Comparison of ENCODE assay signal across 9 mouse cellular contexts in the genomic region with DNA sequence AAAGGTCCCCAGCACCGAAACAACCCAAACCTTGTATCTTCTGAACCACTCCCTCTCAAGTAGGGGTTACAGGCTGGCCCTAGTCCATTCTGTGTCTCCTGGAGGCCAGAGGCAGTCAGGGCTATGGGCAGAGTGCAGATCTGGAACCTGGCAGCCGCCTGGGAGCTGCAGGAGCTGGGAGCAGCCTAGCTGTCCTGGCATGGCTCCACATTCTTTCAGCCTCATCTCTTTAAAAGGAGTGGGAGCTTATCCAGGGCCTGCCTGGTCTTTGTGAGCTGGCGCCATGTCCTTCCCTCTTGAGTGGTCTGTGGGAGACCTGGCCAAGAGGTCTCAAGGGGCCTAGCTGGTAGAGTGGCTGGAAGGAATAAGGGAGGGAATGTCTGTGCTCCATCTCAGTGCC. TPM values are rescaled to one million over a fixed set of nuclear protein-coding genes. Genes with fewer than 3 reads are reported as not detected.
DNase-seq lines count a peak whose midpoint lies in the region; ATAC-seq and TF ChIP-seq lines count a peak whose summit lies in the region.
"Had no signal": no experiment of that assay in that cellular context is flagged by ENCODE, and none has a peak within 500 bp of the region (broad histone marks: within the 10 kb centered on the region; RNA-seq: fewer than 3 reads in every experiment).

No protein-coding gene starts in this region.

- intact Hi-C loops in heart, postnatal 14 days (cut with DNase I) = no loop called here

- TF ChIP-seq EP300 in stomach, postnatal 0 days (optimal IDR thresholded peaks at IDR 0.05) = no peak

- no peak for ATAC-seq in midbrain, embryonic 14.5 days (ENCODE audit: low FRiP score, low TSS enrichment)
- peak; percentile 19; the same call in 1 of the 2 replicates for ATAC-seq in lung, embryonic 14.5 days (ENCODE audit: insufficient read depth)
- peak; percentile 33; the same call in 1 of the 2 replicates for ATAC-seq in stomach, postnatal 0 days (ENCODE audit: low FRiP score, low TSS enrichment)
- no peak for ATAC-seq in megakaryocyte progenitor cell, adult 5-6 weeks (replicated peaks; ENCODE audit: poor library complexity)

- H3K9ac ChIP-seq in midbrain, embryonic 14.5 days (replicated peaks; ENCODE audit: low read length) = no peak overlapping the region
- H3K9ac ChIP-seq in lung, embryonic 14.5 days = no peak overlapping the region
- no peak overlapping the region for H3K9ac ChIP-seq in stomach, postnatal 0 days (ENCODE audit: low read length)
- H3K9ac ChIP-seq: midbrain, embryonic 12.5 days had no signal

- H3K4me2 ChIP-seq in midbrain, embryonic 14.5 days (ENCODE audit: low read length) = no peak overlapping the region
- no peak overlapping the region for H3K4me2 ChIP-seq in lung, embryonic 14.5 days
- no peak overlapping the region for H3K4me2 ChIP-seq in stomach, postnatal 0 days (replicated peaks; ENCODE audit: low read depth)
- H3K4me2 ChIP-seq: midbrain, embryonic 12.5 days had no signal

- H3K4me3 ChIP-seq in midbrain, embryonic 14.5 days (replicated peaks; ENCODE audit: low read depth, low read length) = no peak overlapping the region
- no peak overlapping the region for H3K4me3 ChIP-seq in midbrain, embryonic 10.5 days
- H3K4me3 ChIP-seq in lung, embryonic 14.5 days (ENCODE audit: low read depth, low read length) = no peak overlapping the region
- H3K4me3 ChIP-seq in stomach, postnatal 0 days (ENCODE audit: low read depth, low read length) = no peak overlapping the region
- H3K4me3 ChIP-seq: midbrain, embryonic 12.5 days had no signal

- H3K9me3 ChIP-seq in midbrain, embryonic 14.5 days (ENCODE audit: control insufficient read depth, low read length) = no peaks in the 10 kb centered on the region
- no peaks in the 10 kb centered on the region for H3K9me3 ChIP-seq in midbrain, embryonic 10.5 days (replicated peaks)
- no peaks in the 10 kb centered on the region for H3K9me3 ChIP-seq in lung, embryonic 14.5 days (ENCODE audit: low read depth, low read length)
- no peaks in the 10 kb centered on the region for H3K9me3 ChIP-seq in stomach, postnatal 0 days (ENCODE audit: control insufficient read depth, low read length)
- H3K9me3 ChIP-seq: midbrain, embryonic 12.5 days had no signal

- peak; percentile 15 for DNase-seq in adrenal gland, adult 2 months
- no peak for DNase-seq in adrenal gland, adult (ENCODE audit: inconsistent age in 2 of 2, low spot score in 1 of 2)
- DNase-seq in midbrain, embryonic 14.5 days = peak; percentile 47
- DNase-seq in midbrain, embryonic 10.5 days (ENCODE audit: low spot score) = no peak
- DNase-seq in heart, postnatal 14 days = peak; percentile 58 to 75
- DNase-seq in lung, embryonic 14.5 days = peak; percentile 64
- DNase-seq in stomach, postnatal 0 days (ENCODE audit: low spot score) = no peak

- H3K27me3 ChIP-seq in midbrain, embryonic 14.5 days (ENCODE audit: control insufficient read depth, insufficient read depth, low read length) = no peaks in the 10 kb centered on the region
- no peaks in the 10 kb centered on the region for H3K27me3 ChIP-seq in midbrain, embryonic 10.5 days (ENCODE audit: low read depth, poor library complexity, severe bottlenecking)
- no peaks in the 10 kb centered on the region for H3K27me3 ChIP-seq in lung, embryonic 14.5 days (ENCODE audit: insufficient read depth, low read length)
- no peaks in the 10 kb centered on the region for H3K27me3 ChIP-seq in stomach, postnatal 0 days (ENCODE audit: control insufficient read depth, insufficient read depth, low read length)
- H3K27me3 ChIP-seq: midbrain, embryonic 12.5 days had no signal

- no peak for TF ChIP-seq CTCF in lung, embryonic 14.5 days (IDR thresholded peaks at IDR 0.05; ENCODE audit: low read depth)
- no peak for TF ChIP-seq CTCF in stomach, postnatal 0 days (IDR thresholded peaks at IDR 0.05; ENCODE audit: low read depth)

- peaks cover 11% of the 10 kb centered on the region; the same call in 1 of the 2 replicates for H3K4me1 ChIP-seq in midbrain, embryonic 14.5 days (ENCODE audit: control insufficient read depth, insufficient read depth, low read length)
- H3K4me1 ChIP-seq in midbrain, embryonic 10.5 days = peaks cover 27% of the 10 kb centered on the region
- no peaks in the 10 kb centered on the region for H3K4me1 ChIP-seq in lung, embryonic 14.5 days (ENCODE audit: insufficient read depth)
- H3K4me1 ChIP-seq in stomach, postnatal 0 days (replicated peaks; ENCODE audit: control insufficient read depth, insufficient read depth) = no peaks in the 10 kb centered on the region; the same call in 1 of the 2 replicates

- H3K27ac ChIP-seq in midbrain, embryonic 14.5 days (replicated peaks; ENCODE audit: low read depth, low read length) = no peak overlapping the region
- no peak overlapping the region for H3K27ac ChIP-seq in midbrain, embryonic 10.5 days (replicated peaks)
- peak overlapping the region; percentile 10; the same call in 1 of the 2 replicates for H3K27ac ChIP-seq in lung, embryonic 14.5 days (ENCODE audit: low read depth)
- peak overlapping the region; percentile 86 for H3K27ac ChIP-seq in stomach, postnatal 0 days (replicated peaks)
- H3K27ac ChIP-seq: midbrain, embryonic 12.5 days had no signal

- WGBS in midbrain, embryonic 14.5 days = 92% methylated on average over 3 of the region's 3 CpGs
- WGBS in midbrain, embryonic 10.5 days = 94% methylated on average over 3 of the region's 3 CpGs
- WGBS in lung, embryonic 14.5 days = 75% methylated on average over 3 of the region's 3 CpGs
- 46% methylated on average over 3 of the region's 3 CpGs for WGBS in stomach, postnatal 0 days

- H3K36me3 ChIP-seq in midbrain, embryonic 14.5 days (ENCODE audit: control insufficient read depth, insufficient read depth, low read length) = peaks cover 64% of the 10 kb centered on the region
- H3K36me3 ChIP-seq in midbrain, embryonic 10.5 days = peaks cover 76% of the 10 kb centered on the region
- peaks cover 59% of the 10 kb centered on the region for H3K36me3 ChIP-seq in lung, embryonic 14.5 days (ENCODE audit: insufficient read depth)
- H3K36me3 ChIP-seq in stomach, postnatal 0 days (ENCODE audit: control insufficient read depth, insufficient read depth, low read length) = peaks cover 28% of the 10 kb centered on the region

RNA-seq across cellular contexts. Expression of gene Susd2, which starts 3.6 kb away (rescaled TPM):
- total RNA-seq in adrenal gland, adult 2 months (2021) = 10 to 100 TPM; 10.7 to 13.5 TPM
- 23.3 and 31.3 TPM in 2 replicates for polyA plus RNA-seq in adrenal gland, adult 2 months (2012; rRNA removed)
- 2.3 and 2.5 TPM in 2 replicates for polyA plus RNA-seq in midbrain, embryonic 14.5 days (2014; fragmentation: Nextera tagmentation; extraction: Ambion mirVana)
- polyA plus RNA-seq in midbrain, embryonic 10.5 days (2016; fragmentation: Nextera tagmentation; extraction: Ambion mirVana) = 1.6 and 1.9 TPM in 2 replicates
- 1 to 10 TPM; 2.4 to 2.5 TPM for total RNA-seq in heart, postnatal 14 days (2021)
- polyA plus RNA-seq in lung, embryonic 14.5 days (2014; fragmentation: Nextera tagmentation; extraction: Ambion mirVana) = 5.8 and 5.9 TPM in 2 replicates
- polyA plus RNA-seq in stomach, postnatal 0 days (2015; fragmentation: Nextera tagmentation; extraction: Ambion mirVana) = 12.2 and 14.1 TPM in 2 replicates
- total RNA-seq in megakaryocyte progenitor cell, adult 5-6 weeks (2015) = 0.34 and 0.42 TPM in 2 replicates
- 0.27 TPM in 1 of 2 replicates, not detected in the other for total RNA-seq in megakaryocyte progenitor cell, adult 5-6 weeks (2017)

RNA-seq across cellular contexts. Expression of gene Ggt5, which starts 58.2 kb away (rescaled TPM):
- 1 to 10 TPM; 5.4 to 7.1 TPM for total RNA-seq in adrenal gland, adult 2 months (2021)
- polyA plus RNA-seq in adrenal gland, adult 2 months (2012; rRNA removed) = 52.7 and 56.5 TPM in 2 replicates
- 0.97 and 1.9 TPM in 2 replicates for polyA plus RNA-seq in midbrain, embryonic 14.5 days (2014; fragmentation: Nextera tagmentation; extraction: Ambion mirVana)
- polyA plus RNA-seq in midbrain, embryonic 10.5 days (2016; fragmentation: Nextera tagmentation; extraction: Ambion mirVana) = 0.56 and 1.2 TPM in 2 replicates
- 10 to 100 TPM in 1 of 2 experiments, 1 to 10 TPM in 1; 8.3 to 10.7 TPM for total RNA-seq in heart, postnatal 14 days (2021)
- 0.43 and 0.71 TPM in 2 replicates for polyA plus RNA-seq in lung, embryonic 14.5 days (2014; fragmentation: Nextera tagmentation; extraction: Ambion mirVana)
- 2.6 and 2.8 TPM in 2 replicates for polyA plus RNA-seq in stomach, postnatal 0 days (2015; fragmentation: Nextera tagmentation; extraction: Ambion mirVana)
- total RNA-seq in megakaryocyte progenitor cell, adult 5-6 weeks (2015) = 0.29 and 1.4 TPM in 2 replicates
- total RNA-seq in megakaryocyte progenitor cell, adult 5-6 weeks (2017) = 2.8 and 3.5 TPM in 2 replicates

Comparison
In these comparisons a context has a peak if more than half of its experiments do, and no peak if none do; other contexts are left out.
1. DNase-seq: peak in adrenal gland, adult 2 months (single experiment), midbrain, embryonic 14.5 days (single experiment), heart, postnatal 14 days (2 of 2) and lung, embryonic 14.5 days (single experiment); none in adrenal gland, adult (0 of 2), midbrain, embryonic 10.5 days (single experiment) and stomach, postnatal 0 days (single experiment).
2. ATAC-seq: peak in lung, embryonic 14.5 days (single experiment) and stomach, postnatal 0 days (single experiment); none in midbrain, embryonic 14.5 days (single experiment) and megakaryocyte progenitor cell, adult 5-6 weeks (single experiment).
3. H3K27ac ChIP-seq: peak in lung, embryonic 14.5 days (single experiment) and stomach, postnatal 0 days (single experiment); none in midbrain, embryonic 14.5 days (single experiment) and midbrain, embryonic 10.5 days (single experiment).
4. RNA of gene Ggt5, which starts 58.2 kb away (polyA plus RNA-seq): 52.7 to 56.5 TPM in adrenal gland, adult 2 months; 2.6 to 2.8 TPM in stomach, postnatal 0 days, 0.97 to 1.9 TPM in midbrain, embryonic 14.5 days, 0.43 to 0.71 TPM in lung, embryonic 14.5 days and 0.56 to 1.2 TPM in midbrain, embryonic 10.5 days; every median in the first group is over 10 times any median in the second.